In the genomic region with DNA sequence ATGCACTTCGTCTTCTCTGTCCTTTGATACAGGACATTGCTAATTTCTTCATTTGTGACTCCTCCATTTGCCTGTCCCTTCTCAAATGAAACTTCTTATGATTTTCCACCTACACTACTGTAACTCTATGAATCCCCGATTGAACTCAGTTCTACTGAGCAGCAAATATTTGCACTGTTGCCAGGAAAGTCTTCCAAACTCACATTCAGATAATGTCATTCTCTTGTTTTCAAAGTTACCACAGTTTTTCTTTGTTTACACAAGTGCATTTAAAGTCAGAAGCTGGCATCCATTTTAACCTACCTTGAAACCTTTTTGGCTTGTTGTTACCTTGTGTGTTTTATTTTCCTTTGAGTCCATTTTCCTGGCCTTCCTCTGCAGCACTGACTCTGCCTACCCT, we compare ENCODE assay signal across 17 mouse cellular contexts.
DNase-seq lines count a peak whose midpoint lies in the region; ATAC-seq and TF ChIP-seq lines count a peak whose summit lies in the region.
"Had no signal": no experiment of that assay in that cellular context is flagged by ENCODE, and none has a peak within 500 bp of the region (broad histone marks: within the 10 kb centered on the region; RNA-seq: fewer than 3 reads in every experiment).

No protein-coding gene starts in this region.

- H3K9ac ChIP-seq in heart, embryonic 13.5 days, result no peak overlapping the region
- H3K9ac ChIP-seq in kidney, embryonic 16.5 days (replicated peaks; ENCODE audit: low read length), result no peak overlapping the region
- H3K9ac ChIP-seq in stomach, embryonic 15.5 days, result no peak overlapping the region
- no peak overlapping the region for H3K9ac ChIP-seq in stomach, postnatal 0 days (ENCODE audit: low read length)
- H3K9ac ChIP-seq: embryonic facial prominence, embryonic 13.5 days; hindbrain, embryonic 15.5 days; neural tube, embryonic 12.5 days had no signal

- no peaks in the 10 kb centered on the region for H3K9me3 ChIP-seq in heart, embryonic 13.5 days
- no peaks in the 10 kb centered on the region for H3K9me3 ChIP-seq in kidney, embryonic 16.5 days (ENCODE audit: low read length)
- H3K9me3 ChIP-seq in stomach, embryonic 15.5 days, result no peaks in the 10 kb centered on the region
- no peaks in the 10 kb centered on the region for H3K9me3 ChIP-seq in stomach, postnatal 0 days (ENCODE audit: control insufficient read depth, low read length)
- H3K9me3 ChIP-seq: embryonic facial prominence, embryonic 13.5 days; hindbrain, embryonic 15.5 days; neural tube, embryonic 12.5 days had no signal

- H3K4me2 ChIP-seq in heart, embryonic 13.5 days, result no peak overlapping the region
- no peak overlapping the region for H3K4me2 ChIP-seq in kidney, embryonic 16.5 days (replicated peaks; ENCODE audit: low read depth, low read length)
- no peak overlapping the region for H3K4me2 ChIP-seq in stomach, embryonic 15.5 days
- no peak overlapping the region for H3K4me2 ChIP-seq in stomach, postnatal 0 days (replicated peaks; ENCODE audit: low read depth)
- H3K4me2 ChIP-seq: embryonic facial prominence, embryonic 13.5 days; hindbrain, embryonic 15.5 days; neural tube, embryonic 12.5 days had no signal

- no peak for TF ChIP-seq CTCF in stomach, postnatal 0 days (IDR thresholded peaks at IDR 0.05; ENCODE audit: low read depth)

- peaks cover 32% of the 10 kb centered on the region for H3K4me1 ChIP-seq in heart, embryonic 13.5 days
- H3K4me1 ChIP-seq in kidney, embryonic 16.5 days (ENCODE audit: insufficient read depth, low read length), result peaks cover 11% of the 10 kb centered on the region; the same call in 1 of the 2 replicates
- 0 out of 2 replicates have a peak, but pooled peaks cover 10% of the 10 kb centered on the region for H3K4me1 ChIP-seq in stomach, embryonic 15.5 days
- H3K4me1 ChIP-seq in stomach, postnatal 0 days (replicated peaks; ENCODE audit: control insufficient read depth, insufficient read depth), result no peaks in the 10 kb centered on the region
- H3K4me1 ChIP-seq: embryonic facial prominence, embryonic 13.5 days; hindbrain, embryonic 15.5 days; neural tube, embryonic 12.5 days had no signal

- no peak for DNase-seq in heart, postnatal 4 days
- DNase-seq in kidney, adult 18-20 months, result no peak
- DNase-seq in stomach, postnatal 0 days (ENCODE audit: low spot score), result no peak
- DNase-seq in urinary bladder, postnatal 4 days (ENCODE audit: low spot score in 2 of 2), result no peak
- DNase-seq: adrenal gland, postnatal 36 days; B cell, adult 2 months; cerebellum, adult 9-10 months; liver; thymus, postnatal 36 days had no signal

- H3K4me3 ChIP-seq in heart, embryonic 13.5 days, result no peak overlapping the region
- H3K4me3 ChIP-seq in kidney, embryonic 16.5 days (ENCODE audit: low read length), result no peak overlapping the region
- H3K4me3 ChIP-seq in stomach, embryonic 15.5 days (replicated peaks), result no peak overlapping the region
- H3K4me3 ChIP-seq in stomach, postnatal 0 days (ENCODE audit: low read depth, low read length), result no peak overlapping the region
- H3K4me3 ChIP-seq: embryonic facial prominence, embryonic 13.5 days; hindbrain, embryonic 15.5 days; neural tube, embryonic 12.5 days had no signal

- no peak for ATAC-seq in heart, embryonic 13.5 days (ENCODE audit: extremely low read depth, insufficient number of reproducible peaks, low FRiP score, low TSS enrichment)
- no peak for ATAC-seq in kidney, embryonic 16.5 days (ENCODE audit: low FRiP score, low TSS enrichment)
- no peak for ATAC-seq in stomach, embryonic 15.5 days (ENCODE audit: insufficient read depth, low FRiP score, low read depth)
- ATAC-seq in stomach, postnatal 0 days (ENCODE audit: low FRiP score, low TSS enrichment), result no peak
- ATAC-seq: activated CD4-positive, CD25-positive, alpha-beta regulatory T cell, adult 4 months; Patski had no signal

- WGBS in heart, embryonic 13.5 days, result 70% methylated on average over 2 of the region's 2 CpGs
- 75% methylated on average over 2 of the region's 2 CpGs for WGBS in kidney, embryonic 16.5 days
- WGBS in stomach, embryonic 15.5 days, result 61% methylated on average over 2 of the region's 2 CpGs
- WGBS in stomach, postnatal 0 days, result 36% methylated on average over 2 of the region's 2 CpGs

- no peaks in the 10 kb centered on the region for H3K36me3 ChIP-seq in heart, embryonic 13.5 days
- no peaks in the 10 kb centered on the region for H3K36me3 ChIP-seq in kidney, embryonic 16.5 days (ENCODE audit: insufficient read depth, low read length)
- H3K36me3 ChIP-seq in stomach, embryonic 15.5 days, result no peaks in the 10 kb centered on the region
- no peaks in the 10 kb centered on the region for H3K36me3 ChIP-seq in stomach, postnatal 0 days (ENCODE audit: control insufficient read depth, insufficient read depth, low read length)
- H3K36me3 ChIP-seq: embryonic facial prominence, embryonic 13.5 days; hindbrain, embryonic 15.5 days; neural tube, embryonic 12.5 days had no signal

- no peaks in the 10 kb centered on the region for H3K27me3 ChIP-seq in heart, embryonic 13.5 days (replicated peaks)
- no peaks in the 10 kb centered on the region for H3K27me3 ChIP-seq in kidney, embryonic 16.5 days (ENCODE audit: insufficient read depth, low read length)
- H3K27me3 ChIP-seq in stomach, embryonic 15.5 days (replicated peaks), result no peaks in the 10 kb centered on the region
- no peaks in the 10 kb centered on the region for H3K27me3 ChIP-seq in stomach, postnatal 0 days (ENCODE audit: control insufficient read depth, insufficient read depth, low read length)
- H3K27me3 ChIP-seq: embryonic facial prominence, embryonic 13.5 days; hindbrain, embryonic 15.5 days; neural tube, embryonic 12.5 days; Patski had no signal

- TF ChIP-seq EP300 in stomach, postnatal 0 days (optimal IDR thresholded peaks at IDR 0.05), result no peak

- peak overlapping the region; percentile 65 for H3K27ac ChIP-seq in heart, embryonic 13.5 days (replicated peaks)
- peak overlapping the region; percentile 71 for H3K27ac ChIP-seq in kidney, embryonic 16.5 days (ENCODE audit: low read length)
- peak overlapping the region; percentile 48 for H3K27ac ChIP-seq in stomach, embryonic 15.5 days
- H3K27ac ChIP-seq in stomach, postnatal 0 days (replicated peaks), result no peak overlapping the region
- H3K27ac ChIP-seq: embryonic facial prominence, embryonic 13.5 days; hindbrain, embryonic 15.5 days; neural tube, embryonic 12.5 days had no signal
